Mouse (Mus musculus): ENCODE measurements at regions not wholly inside any gene's neighbourhood (a gene's known extent, or its start where the extent isn't known, plus 50 kb on each side); places are given as distances from the start of the nearest gene placed in this dataset.

DNA sequence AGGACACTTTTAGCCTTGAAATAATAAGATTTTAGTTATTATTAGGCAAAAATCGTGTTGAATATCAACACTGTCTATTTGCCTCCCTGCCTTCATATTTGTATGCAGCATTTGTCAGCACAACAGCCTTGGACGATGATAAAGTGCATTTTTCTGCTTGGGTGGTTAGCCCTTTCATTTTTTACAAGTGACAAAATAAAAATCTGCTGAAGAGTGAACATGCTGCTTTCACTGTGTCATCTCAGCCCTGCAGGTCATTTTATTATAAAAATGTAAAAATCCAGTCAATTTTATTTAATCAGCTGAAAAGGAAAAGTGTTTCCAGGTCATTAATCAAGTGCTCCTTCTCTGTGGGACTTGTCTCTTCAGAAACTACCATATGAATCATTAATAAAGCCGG is 277.9 kb upstream of the Itga1 start:
- no peak for DNase-seq (ENCODE audit: low spot score)
- no peak overlapping the region for H3K4me3 ChIP-seq
- WGBS: 69% methylated on average over 3 of the region's 3 CpGs
- H3K36me3 ChIP-seq: no peaks in the 10 kb centered on the region
- no peaks in the 10 kb centered on the region for H3K4me1 ChIP-seq (replicated peaks)
- H3K9me3 ChIP-seq: no peaks in the 10 kb centered on the region
- no peak overlapping the region for H3K27ac ChIP-seq
- no peaks in the 10 kb centered on the region for H3K27me3 ChIP-seq (ENCODE audit: insufficient read depth, poor library complexity, severe bottlenecking)

DNA sequence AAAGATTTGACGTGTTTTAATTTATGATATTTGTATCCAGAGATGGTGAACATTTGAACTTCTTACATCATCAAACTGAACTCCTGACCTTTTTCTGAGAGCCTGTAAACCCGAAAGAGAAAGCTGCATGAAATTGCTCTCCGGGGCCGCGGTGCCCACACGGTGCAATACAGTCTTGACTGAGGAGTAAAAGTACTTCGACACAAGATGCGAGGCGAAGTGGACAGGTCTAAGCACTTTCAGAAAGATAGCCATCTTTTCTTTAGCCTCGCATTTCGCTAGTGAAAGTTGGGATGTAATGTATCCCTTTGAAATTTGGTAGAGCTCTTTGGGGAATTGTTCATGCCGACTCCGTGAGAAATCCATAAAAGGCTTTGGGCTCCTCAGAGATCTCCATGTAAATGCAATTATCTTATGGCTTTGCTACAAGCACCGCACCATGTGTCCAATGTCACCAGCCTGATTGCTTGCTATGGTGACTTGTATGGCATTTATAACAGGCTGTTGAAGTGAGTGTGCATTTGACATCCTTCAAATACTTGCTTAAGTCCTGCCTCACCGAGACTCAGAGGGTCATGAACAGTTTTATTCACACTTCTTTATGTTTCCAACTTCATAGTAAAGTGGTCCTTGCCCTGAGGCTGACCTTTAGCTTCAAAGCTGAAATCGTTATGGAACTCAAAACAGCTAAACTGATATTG is 274.6 kb upstream of the Itga1 start:
- no peak for DNase-seq (ENCODE audit: low spot score)
- H3K27ac ChIP-seq: no peak overlapping the region
- no peaks in the 10 kb centered on the region for H3K4me1 ChIP-seq (replicated peaks)
- H3K27me3 ChIP-seq (ENCODE audit: insufficient read depth, poor library complexity, severe bottlenecking): no peaks in the 10 kb centered on the region
- 81% methylated on average over 16 of the region's 16 CpGs for WGBS
- H3K9me3 ChIP-seq: no peaks in the 10 kb centered on the region
- no peaks in the 10 kb centered on the region for H3K36me3 ChIP-seq
- no peak overlapping the region for H3K4me3 ChIP-seq

DNA sequence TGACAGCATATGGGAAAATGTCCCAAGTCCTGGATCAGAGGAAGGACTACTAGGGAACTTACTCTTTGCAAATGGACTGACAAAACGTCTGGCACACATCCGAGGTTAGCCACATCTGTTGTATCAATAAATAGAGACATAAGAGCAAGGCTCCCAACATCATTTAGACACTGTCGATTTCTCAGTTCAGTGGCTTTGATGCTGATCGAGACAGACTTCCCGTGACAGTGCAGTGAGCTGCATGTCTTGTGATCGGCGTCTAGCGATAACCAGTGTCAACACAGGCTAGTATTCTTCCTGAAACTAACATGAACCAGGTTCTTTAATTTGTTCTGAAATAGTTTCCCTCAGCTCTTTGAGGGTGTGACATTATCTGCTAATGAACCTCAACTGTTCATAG is 259.7 kb upstream of the Itga1 start:
- Histone ChIP-seq H3K36me3 (no peaks in the 10 kb centered on the region), H3K27ac (no peak overlapping the region), H3K4me1 (replicated peaks) (no peaks in the 10 kb centered on the region), H3K9me3 (no peaks in the 10 kb centered on the region), H3K4me3 (no peak overlapping the region), H3K27me3 (ENCODE audit: insufficient read depth, poor library complexity, severe bottlenecking) (no peaks in the 10 kb centered on the region)
- 86% methylated on average over 8 of the region's 8 CpGs for WGBS
- DNase-seq (ENCODE audit: low spot score): no peak

- Histone ChIP-seq H3K4me1 (replicated peaks) (no peaks in the 10 kb centered on the region), H3K9me3 (no peaks in the 10 kb centered on the region), H3K4me3 (no peak overlapping the region), H3K36me3 (no peaks in the 10 kb centered on the region), H3K27me3 (ENCODE audit: insufficient read depth, poor library complexity, severe bottlenecking) (no peaks in the 10 kb centered on the region), H3K27ac (no peak overlapping the region)
- DNase-seq (ENCODE audit: low spot score): no peak
- 88% methylated on average over 6 of the region's 6 CpGs for WGBS
These were observed 245.2 kb upstream of the Itga1 start for GRCm38 (mm10) chr13:115347022-115347398.

- H3K36me3 ChIP-seq: no peaks in the 10 kb centered on the region
- no peak overlapping the region for H3K27ac ChIP-seq
- H3K4me1 ChIP-seq (replicated peaks): no peaks in the 10 kb centered on the region
- no peaks in the 10 kb centered on the region for H3K9me3 ChIP-seq
- 84% methylated on average over 20 of the region's 20 CpGs for WGBS
- DNase-seq (ENCODE audit: low spot score): no peak
- H3K4me3 ChIP-seq: no peak overlapping the region
- H3K27me3 ChIP-seq (ENCODE audit: insufficient read depth, poor library complexity, severe bottlenecking): no peaks in the 10 kb centered on the region
These were observed 244.6 kb upstream of the Itga1 start for GRCm38 (mm10) chr13:115346115-115347021.

- Histone ChIP-seq H3K4me3 (no peak overlapping the region), H3K27ac (no peak overlapping the region), H3K27me3 (ENCODE audit: insufficient read depth, poor library complexity, severe bottlenecking) (no peaks in the 10 kb centered on the region), H3K4me1 (replicated peaks) (peaks cover 4% of the 10 kb centered on the region), H3K36me3 (no peaks in the 10 kb centered on the region), H3K9me3 (no peaks in the 10 kb centered on the region)
- WGBS: 68% methylated on average over 9 of the region's 9 CpGs
- no peak for DNase-seq (ENCODE audit: low spot score)
These were observed 227.5 kb upstream of the Itga1 start for GRCm38 (mm10) chr13:115329000-115329960.

GRCm38 (mm10) chr13:115326294-115326693 is 224.5 kb upstream of the Itga1 start:
- Histone ChIP-seq H3K4me1 (replicated peaks) (peaks cover 4% of the 10 kb centered on the region), H3K27ac (no peak overlapping the region), H3K27me3 (ENCODE audit: insufficient read depth, poor library complexity, severe bottlenecking) (no peaks in the 10 kb centered on the region), H3K9me3 (no peaks in the 10 kb centered on the region), H3K36me3 (no peaks in the 10 kb centered on the region), H3K4me3 (no peak overlapping the region)
- WGBS: 94% methylated on average over 2 of the region's 2 CpGs
- no peak for DNase-seq (ENCODE audit: low spot score)

DNA sequence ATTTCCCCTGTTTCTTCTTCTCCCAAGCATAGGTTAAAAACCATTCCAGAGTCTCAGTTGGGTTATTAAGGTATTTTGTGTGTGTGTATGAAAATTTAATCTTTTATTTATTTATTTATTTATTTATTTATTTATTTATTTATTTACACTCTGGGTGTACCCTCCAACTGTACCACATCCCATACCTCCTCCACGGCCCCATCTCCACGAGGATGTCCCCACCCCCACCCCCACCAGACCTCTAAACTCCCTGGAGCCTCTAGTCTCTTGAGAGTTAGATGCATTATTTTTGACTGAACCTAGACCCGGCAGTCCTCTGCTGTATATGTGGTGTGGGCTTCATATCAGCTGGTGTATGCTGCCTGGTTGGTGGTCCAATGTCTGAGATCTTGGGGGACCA is 214.9 kb upstream of the Itga1 start:
- 89% methylated on average over 3 of the region's 3 CpGs for WGBS
- H3K9me3 ChIP-seq: no peaks in the 10 kb centered on the region
- no peak for DNase-seq (ENCODE audit: low spot score)
- H3K4me3 ChIP-seq: no peak overlapping the region
- H3K4me1 ChIP-seq (replicated peaks): no peaks in the 10 kb centered on the region
- H3K27ac ChIP-seq: no peak overlapping the region
- no peaks in the 10 kb centered on the region for H3K36me3 ChIP-seq
- H3K27me3 ChIP-seq (ENCODE audit: insufficient read depth, poor library complexity, severe bottlenecking): no peaks in the 10 kb centered on the region

DNA sequence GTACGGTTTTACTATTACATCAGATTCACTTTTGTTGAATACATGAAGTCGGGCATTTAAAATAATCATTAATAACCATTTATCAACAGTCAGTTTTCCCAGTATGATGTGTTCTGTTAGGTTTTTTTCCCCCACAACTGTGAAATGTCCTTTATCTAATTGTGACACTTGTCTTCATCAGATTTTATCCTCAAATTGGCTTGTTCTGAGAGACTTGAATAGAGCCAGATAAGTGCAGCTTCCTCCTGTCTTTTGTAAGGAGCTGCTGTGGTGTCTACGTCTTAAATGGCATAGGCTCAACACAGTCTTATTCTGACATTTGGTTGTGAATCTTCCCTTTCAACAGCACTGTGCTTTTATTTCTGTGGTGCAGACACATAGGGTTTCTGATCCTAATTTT is 206.8 kb upstream of the Itga1 start:
- 84% methylated on average over 3 of the region's 3 CpGs for WGBS

GRCm38 (mm10) chr13:115287371-115287770 is 185.6 kb upstream of the Itga1 start:
- Histone ChIP-seq H3K27ac (no peak overlapping the region), H3K36me3 (no peaks in the 10 kb centered on the region), H3K4me3 (no peak overlapping the region), H3K4me1 (replicated peaks) (no peaks in the 10 kb centered on the region), H3K27me3 (ENCODE audit: insufficient read depth, poor library complexity, severe bottlenecking) (no peaks in the 10 kb centered on the region), H3K9me3 (no peaks in the 10 kb centered on the region)
- DNase-seq (ENCODE audit: low spot score): no peak
- 54% methylated on average over 3 of the region's 3 CpGs for WGBS

More for the DNA sequence above, 206.8 kb upstream of the Itga1 start:
- no peak for DNase-seq (ENCODE audit: low spot score)
- H3K27ac ChIP-seq: no peak overlapping the region
- no peaks in the 10 kb centered on the region for H3K36me3 ChIP-seq
- no peak overlapping the region for H3K4me3 ChIP-seq
- H3K9me3 ChIP-seq: no peaks in the 10 kb centered on the region
- no peaks in the 10 kb centered on the region for H3K27me3 ChIP-seq (ENCODE audit: insufficient read depth, poor library complexity, severe bottlenecking)
- H3K4me1 ChIP-seq (replicated peaks): no peaks in the 10 kb centered on the region; the same call in 1 of the 2 replicates

DNA sequence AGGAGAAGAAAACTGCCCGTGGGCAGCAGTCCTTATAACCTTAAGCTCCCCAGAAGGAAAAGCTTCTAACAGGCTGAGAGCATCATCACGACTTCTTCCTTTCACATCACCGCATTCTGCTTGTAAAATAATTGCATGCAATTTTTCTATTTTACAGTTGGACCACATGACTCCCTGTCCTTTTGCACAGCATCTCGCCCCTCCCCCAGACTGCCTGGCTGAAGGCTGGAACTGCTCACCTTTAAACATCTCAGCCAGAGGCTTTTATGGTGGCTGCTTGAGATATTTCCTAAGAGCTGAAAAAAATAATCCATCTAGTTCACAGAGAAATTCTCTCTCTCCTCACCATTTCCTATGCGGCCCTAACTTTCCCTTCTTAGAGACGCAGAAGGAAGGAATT is 164.4 kb upstream of the Itga1 start:
- WGBS: 86% methylated on average over 6 of the region's 6 CpGs
- H3K4me3 ChIP-seq: no peak overlapping the region
- no peaks in the 10 kb centered on the region for H3K36me3 ChIP-seq
- H3K27ac ChIP-seq: no peak overlapping the region
- no peaks in the 10 kb centered on the region for H3K9me3 ChIP-seq
- H3K4me1 ChIP-seq (replicated peaks): no peaks in the 10 kb centered on the region
- DNase-seq (ENCODE audit: low spot score): no peak
- H3K27me3 ChIP-seq (ENCODE audit: insufficient read depth, poor library complexity, severe bottlenecking): no peaks in the 10 kb centered on the region

DNA sequence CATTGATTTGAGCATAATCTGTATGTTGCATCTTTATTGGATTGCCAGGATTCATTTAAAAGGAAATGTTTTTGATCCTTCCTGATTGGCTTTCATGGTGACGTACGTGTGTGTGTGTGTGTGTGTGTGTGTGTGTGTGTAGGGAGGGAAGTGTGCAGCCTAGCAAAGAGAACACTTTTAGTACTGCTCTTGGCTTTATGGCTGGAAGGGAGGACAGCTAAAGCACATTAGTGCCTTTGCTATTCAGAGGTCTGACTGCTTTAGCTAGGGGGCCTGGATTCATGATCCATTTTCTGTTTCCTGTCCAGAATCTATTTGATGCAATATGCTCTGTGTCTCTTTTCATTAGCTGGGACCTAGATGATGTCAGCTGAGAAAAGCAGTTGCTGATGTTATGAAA is 155.6 kb upstream of the Itga1 start:
- H3K27ac ChIP-seq: no peak overlapping the region
- no peak overlapping the region for H3K4me3 ChIP-seq
- peak; percentile 3 for DNase-seq (ENCODE audit: low spot score)
- H3K36me3 ChIP-seq: no peaks in the 10 kb centered on the region
- 73% methylated on average over 2 of the region's 2 CpGs for WGBS
- peaks cover 6% of the 10 kb centered on the region for H3K4me1 ChIP-seq (replicated peaks)
- H3K27me3 ChIP-seq (ENCODE audit: insufficient read depth, poor library complexity, severe bottlenecking): no peaks in the 10 kb centered on the region
- no peaks in the 10 kb centered on the region for H3K9me3 ChIP-seq

Measured in hindbrain, embryonic 10.5 days (tissue).